Mouse (Mus musculus): Measurements from ENCODE around the gene Scd3.

DNA sequence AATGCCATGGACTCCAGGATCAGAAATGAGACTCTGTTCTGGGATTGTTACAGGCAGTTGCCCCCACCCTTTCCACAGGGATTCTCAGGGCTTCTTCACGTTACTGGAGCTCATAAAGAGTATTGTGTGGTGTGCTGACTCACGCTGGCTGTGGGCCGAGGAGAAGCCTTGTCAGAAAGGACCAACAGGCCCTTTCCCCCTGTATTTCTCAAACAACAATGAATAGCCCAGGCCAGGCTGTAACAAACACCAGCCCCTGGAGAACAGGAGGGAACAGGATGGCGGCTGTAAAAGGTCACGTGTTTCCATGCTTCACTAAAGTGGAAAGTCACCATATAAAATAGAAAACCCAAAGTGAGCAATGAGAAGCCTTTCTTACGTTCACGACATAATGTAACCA lies 62.2 kb downstream of the Scd3 start:
- TF ChIP-seq CTCF (IDR thresholded peaks at IDR 0.05; ENCODE audit: low read depth) (no peak), EP300 (IDR thresholded peaks at IDR 0.05; ENCODE audit: low read depth) (no peak)

All from liver, postnatal 0 days (tissue).